Mouse (Mus musculus) T-cell, adult 66 days (primary cell): ENCODE results near the gene A530064D06Rik. TPM values are rescaled to one million over a fixed set of nuclear protein-coding genes. Genes with fewer than 3 reads are reported as not detected.

Experiments
- total RNA-seq, 2 experiments: library from RNA; stranded (reverse); gene quantifications; 3 replicates in 1 of 2; 4 replicates in 1 of 2; pipeline ENCODE4 v1.2.4; 2023

The A530064D06Rik gene
- under 1 TPM in 1 of 2 experiments, not detected in 1; 0.79 TPM for total RNA-seq

GRCm38 (mm10) chr17:48167103-48167502 lies at the start of gene A530064D06Rik:
Gene A530064D06Rik (minus strand): TSS chr17:48167275.

DNA sequence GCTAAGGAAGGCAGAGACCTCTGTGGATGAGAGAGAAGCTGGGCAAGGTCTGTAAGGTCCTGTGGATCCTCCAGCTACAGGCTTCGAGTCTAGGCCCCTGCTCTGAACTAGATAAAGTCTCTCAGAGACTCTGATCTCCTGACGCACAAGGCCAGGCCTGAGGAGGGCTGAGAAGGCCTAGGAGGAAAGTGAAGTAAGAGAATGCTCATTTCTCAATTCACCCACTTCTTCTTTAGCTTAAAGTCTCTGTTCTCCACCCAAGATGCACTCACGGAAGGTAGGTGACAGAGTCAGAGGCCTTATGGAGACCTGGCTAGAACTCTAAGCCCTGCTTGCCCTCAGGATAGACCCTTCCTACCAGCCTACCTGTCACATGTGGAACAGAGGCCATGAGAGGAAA lies 21.0 kb downstream of the A530064D06Rik start, which contains the start of gene 9830107B12Rik:
Gene 9830107B12Rik, minus strand, starts transcription at position 149 of the 400 bp plus-strand sequence.

Other genes starting within 250 kb of the A530064D06Rik start
- gene Foxp4, start 242.6 kb downstream of the A530064D06Rik start, total RNA-seq = 10 to 100 TPM; 71.4 to 72.8 TPM
- not detected for gene 1700122O11Rik, start 129.0 kb downstream of the A530064D06Rik start, total RNA-seq
- not detected for gene 1700067P10Rik, start 78.0 kb downstream of the A530064D06Rik start, total RNA-seq
- not detected for gene 9830107B12Rik, start 21.0 kb downstream of the A530064D06Rik start, total RNA-seq
- under 1 TPM in 1 of 2 experiments, not detected in 1; 0.23 TPM for gene Trem1, start 65.5 kb upstream of the A530064D06Rik start, total RNA-seq
- gene Trem3, start 80.5 kb upstream of the A530064D06Rik start, total RNA-seq = not detected
- gene Treml4, start 97.0 kb upstream of the A530064D06Rik start, total RNA-seq = 1 to 10 TPM; 1.7 to 3.4 TPM
- 10 to 100 TPM; 80.4 to 94.4 TPM for gene Treml2, start 132.2 kb upstream of the A530064D06Rik start, total RNA-seq
- 1 to 10 TPM; 6.5 to 7.4 TPM for gene B430306N03Rik, start 148.9 kb upstream of the A530064D06Rik start, total RNA-seq
- gene Trem2, start 179.1 kb upstream of the A530064D06Rik start, total RNA-seq = not detected
- gene Treml1, start 192.6 kb upstream of the A530064D06Rik start, total RNA-seq = not detected
- gene Nfya, start 242.6 kb upstream of the A530064D06Rik start, total RNA-seq = 10 to 100 TPM; 71.0 to 76.6 TPM
- 10 to 100 TPM; 29.3 to 30.7 TPM for gene Oard1, start 242.7 kb upstream of the A530064D06Rik start, total RNA-seq